Mouse (Mus musculus) stomach, postnatal 0 days (tissue): ENCODE data around the gene Dnah8. TPM values are rescaled to one million over a fixed set of nuclear protein-coding genes. Genes with fewer than 3 reads are reported as not detected.

Experiments
- ATAC-seq: fragments of 200-750 bp; cut with Nextera tagmentation; 2 replicates; pipeline ENCODE4 v1.8.0; 2017; ENCODE audit not compliant: low FRiP score, low TSS enrichment
- DNase-seq: peaks from one replicate; pipeline ENCODE4 v3.0.0-alpha.2; 2016; ENCODE audit warnings: low spot score
- H3K27ac ChIP-seq: fragments of 300-500 bp; sonication (generic); replicated peaks from 2 replicates; pipeline ENCODE4 v1.5.1; 2014; ENCODE audit warnings: mild to moderate bottlenecking, control low read depth
- H3K27me3 ChIP-seq: fragments of 300-500 bp; sonication (generic); 2 replicates; pipeline ENCODE4 v1.6.1; 2014; ENCODE audit warnings: low read length; ENCODE audit not compliant: control insufficient read depth, insufficient read depth
- H3K36me3 ChIP-seq: fragments of 300-500 bp; sonication (generic); 2 replicates; pipeline ENCODE4 v1.6.1; 2014; ENCODE audit warnings: low read length, mixed read lengths; ENCODE audit not compliant: control insufficient read depth, insufficient read depth
- H3K4me1 ChIP-seq: fragments of 300-500 bp; sonication (generic); replicated peaks from 2 replicates; pipeline ENCODE4 v1.6.1; 2014; ENCODE audit warnings: antibody characterized with exemption; ENCODE audit not compliant: control insufficient read depth, insufficient read depth
- H3K4me2 ChIP-seq: fragments of 300-500 bp; sonication (generic); replicated peaks from 2 replicates; pipeline ENCODE4 v1.6.1; 2014; ENCODE audit warnings: low read depth, mild to moderate bottlenecking, control low read depth, moderate library complexity
- H3K4me3 ChIP-seq: fragments of 300-500 bp; sonication (generic); 2 replicates; pipeline ENCODE4 v1.5.1; 2014; ENCODE audit warnings: low read depth, low read length, control low read depth
- H3K9ac ChIP-seq: fragments of 300-500 bp; sonication (generic); 2 replicates; pipeline ENCODE4 v1.6.1; 2014; ENCODE audit warnings: mild to moderate bottlenecking, low read length, control low read depth, mixed read lengths
- H3K9me3 ChIP-seq: fragments of 300-500 bp; sonication (generic); 2 replicates; pipeline ENCODE4 v1.6.1; 2016; ENCODE audit warnings: low read length; ENCODE audit not compliant: control insufficient read depth
- CTCF ChIP-seq: IDR thresholded peaks from 2 replicates; pipeline ENCODE4 v1.5.1; 2016; ENCODE audit warnings: antibody characterized with exemption, low read depth, mild to moderate bottlenecking, moderate library complexity
- EP300 ChIP-seq: optimal IDR thresholded peaks from 2 replicates; pipeline ENCODE3; 2016; ENCODE audit warnings: antibody characterized with exemption
- whole genome bisulfite sequencing: fragments of 180-500 bp; shearing (Covaris S2); extraction: QIAGEN DNeasy Blood & Tissue Kit; methylation state at CpG from one replicate; pipeline ENCODE4 v1.1.7; 2014; 5-methylcytosine and 5-hydroxymethylcytosine counted together
- polyA plus RNA-seq: library from polyadenylated mRNA; unstranded; fragments of >200 nt; fragmentation: Nextera tagmentation; extraction: Ambion mirVana; gene quantifications from 2 replicates; pipeline ENCODE4 v1.2.1, GENCODE M21; 2015

Dnah8 gene
- polyA plus RNA-seq, 1 experiment from 2014 or later, result 0.92 TPM

DNA sequence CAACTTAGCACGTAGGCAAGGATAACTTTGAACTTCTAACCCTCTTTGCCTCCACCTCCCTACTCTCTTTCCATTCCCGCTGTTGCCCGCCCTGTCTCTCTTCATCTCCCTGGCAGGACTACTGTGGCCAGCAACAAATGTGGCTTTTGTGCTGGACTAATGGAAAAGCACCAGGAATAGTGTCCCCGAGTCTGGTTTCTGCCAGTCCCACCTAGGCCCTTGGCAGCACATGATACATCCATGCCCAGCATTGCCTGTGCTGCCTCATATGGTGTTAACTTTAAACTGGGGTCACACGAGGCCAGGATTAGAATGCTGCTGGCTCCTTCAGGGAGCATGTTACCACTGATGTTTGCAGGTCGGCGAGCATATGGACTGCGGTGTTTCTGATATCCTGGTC, 164.2 kb downstream of the Dnah8 start:
- Histone ChIP-seq H3K27ac (no peak overlapping the region), H3K36me3 (no peaks in the 10 kb centered on the region), H3K4me3 (no peak overlapping the region), H3K4me2 (no peak overlapping the region), H3K9ac (no peak overlapping the region), H3K27me3 (no peaks in the 10 kb centered on the region), H3K4me1 (no peaks in the 10 kb centered on the region), H3K9me3 (no peaks in the 10 kb centered on the region)
- DNase-seq (no peak), ATAC-seq (no peak)
- no peak for TF ChIP-seq EP300
- 90% methylated on average over 8 of the region's 8 CpGs for WGBS

DNA sequence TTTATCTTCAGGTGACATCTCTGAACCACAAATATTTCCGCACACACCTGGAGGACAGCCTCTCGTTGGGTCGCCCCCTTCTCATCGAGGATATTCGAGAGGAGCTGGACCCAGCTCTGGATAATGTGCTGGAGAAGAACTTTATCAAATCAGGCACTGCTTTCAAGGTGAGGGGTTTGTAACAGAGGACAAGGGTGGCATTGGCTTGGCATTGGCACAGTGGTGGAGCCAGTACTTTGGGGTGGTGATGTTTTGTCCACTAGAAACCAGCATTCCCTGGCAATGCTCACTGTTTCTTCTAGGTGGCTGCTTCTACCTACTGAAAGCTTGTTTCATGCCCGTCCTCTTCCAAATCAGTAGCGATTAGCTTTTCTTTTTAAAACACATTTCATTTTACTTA, 166.7 kb downstream of the Dnah8 start:
- H3K9ac ChIP-seq, result no peak overlapping the region
- no peaks in the 10 kb centered on the region for H3K9me3 ChIP-seq
- 86% methylated on average over 7 of the region's 7 CpGs for WGBS
- ATAC-seq (no peak), DNase-seq (no peak)
- H3K4me2 ChIP-seq, result no peak overlapping the region
- no peaks in the 10 kb centered on the region for H3K4me1 ChIP-seq
- no peaks in the 10 kb centered on the region for H3K27me3 ChIP-seq
- H3K4me3 ChIP-seq, result no peak overlapping the region
- H3K27ac ChIP-seq, result no peak overlapping the region
- TF ChIP-seq CTCF (no peak), EP300 (no peak)
- H3K36me3 ChIP-seq, result no peaks in the 10 kb centered on the region

DNA sequence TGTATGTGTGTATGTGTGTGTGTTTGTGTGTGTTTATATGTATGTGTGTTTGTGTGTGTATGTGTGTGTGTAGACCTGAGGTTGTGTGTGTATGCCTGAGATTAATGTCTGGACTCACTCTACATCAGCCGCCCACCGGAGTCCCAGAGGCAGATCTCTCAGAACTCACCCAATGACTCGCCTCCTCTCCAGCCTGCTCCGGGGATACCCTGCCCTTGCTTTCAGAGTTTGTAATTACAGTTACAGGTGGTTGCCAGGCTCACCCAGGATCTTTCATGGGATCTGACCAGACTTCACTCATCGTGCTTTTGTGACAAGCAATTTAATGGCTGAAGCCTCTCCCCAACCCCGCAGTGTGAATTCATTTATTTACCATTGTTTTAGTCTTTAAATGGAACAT, 168.2 kb downstream of the Dnah8 start:
- Histone ChIP-seq H3K4me2 (no peak overlapping the region), H3K4me1 (no peaks in the 10 kb centered on the region), H3K9me3 (no peaks in the 10 kb centered on the region), H3K36me3 (no peaks in the 10 kb centered on the region), H3K27ac (no peak overlapping the region), H3K9ac (no peak overlapping the region), H3K4me3 (no peak overlapping the region), H3K27me3 (no peaks in the 10 kb centered on the region)
- WGBS, result 78% methylated on average over 6 of the region's 6 CpGs
- TF ChIP-seq EP300, result no peak
- TF ChIP-seq CTCF, result no peak
- ATAC-seq (no peak), DNase-seq (no peak)

DNA sequence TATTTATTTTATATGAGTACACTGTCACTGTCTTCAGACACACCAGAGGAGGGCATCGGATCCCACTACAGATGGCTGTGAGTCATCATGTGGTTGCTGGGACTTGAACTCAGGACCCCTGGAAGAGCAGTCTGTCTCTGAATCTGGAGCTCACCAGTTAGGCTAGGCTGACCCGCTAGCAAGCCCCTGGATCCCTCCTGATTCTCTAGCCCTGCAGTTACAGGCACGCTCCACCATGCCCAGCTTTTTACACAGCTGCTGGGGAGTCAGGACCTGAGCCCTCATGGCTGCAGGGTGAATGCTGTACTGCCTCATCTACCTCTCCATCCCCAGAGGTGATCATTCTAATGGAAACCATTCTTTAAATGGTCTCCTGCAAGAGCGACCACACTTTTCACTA, 172.5 kb downstream of the Dnah8 start:
- Histone ChIP-seq H3K4me2 (no peak overlapping the region), H3K36me3 (no peaks in the 10 kb centered on the region), H3K4me3 (no peak overlapping the region), H3K4me1 (no peaks in the 10 kb centered on the region), H3K9ac (no peak overlapping the region), H3K9me3 (no peaks in the 10 kb centered on the region), H3K27me3 (no peaks in the 10 kb centered on the region), H3K27ac (no peak overlapping the region)
- DNase-seq (no peak), ATAC-seq (no peak)
- 84% methylated on average over 4 of the region's 4 CpGs for WGBS
- TF ChIP-seq CTCF (no peak), EP300 (no peak)

DNA sequence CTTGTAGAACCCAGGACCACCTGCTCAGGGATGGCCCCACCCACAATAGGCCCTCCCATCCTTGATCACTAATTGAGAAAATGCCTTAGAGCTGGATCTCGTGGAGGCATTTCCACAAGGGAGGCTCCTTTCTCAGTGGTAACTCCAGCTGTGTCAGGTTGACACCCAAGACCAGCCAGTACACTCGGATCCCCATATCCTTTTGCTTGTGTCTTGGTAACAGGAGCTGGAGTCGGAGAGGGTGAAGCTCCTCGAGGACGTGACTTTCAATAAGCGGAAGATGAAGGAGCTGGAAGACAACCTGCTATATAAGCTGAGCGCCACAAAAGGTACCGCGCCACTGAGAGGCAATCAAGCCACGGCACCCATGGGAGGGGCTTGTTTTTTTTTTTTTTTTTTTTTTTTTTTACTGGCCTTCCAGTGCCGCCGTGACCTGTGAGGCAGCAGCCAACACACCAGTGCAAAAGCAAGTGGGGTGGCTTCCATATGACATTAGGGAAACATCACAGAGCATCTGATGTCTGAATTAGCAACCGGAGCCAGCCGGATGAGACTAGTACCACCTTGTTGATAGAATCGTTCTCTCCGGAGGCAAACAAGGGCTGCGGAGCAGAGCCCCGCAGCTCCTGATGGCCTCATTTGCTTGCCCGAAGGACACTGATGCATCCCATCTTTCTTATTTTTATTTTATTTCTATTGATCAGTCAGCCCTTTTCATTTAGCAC, 176.3 kb downstream of the Dnah8 start:
- no peaks in the 10 kb centered on the region for H3K36me3 ChIP-seq
- H3K9ac ChIP-seq, result no peak overlapping the region
- 86% methylated on average over 19 of the region's 19 CpGs for WGBS
- no peak overlapping the region for H3K27ac ChIP-seq
- no peak overlapping the region for H3K4me2 ChIP-seq
- no peaks in the 10 kb centered on the region for H3K4me1 ChIP-seq
- DNase-seq (no peak), ATAC-seq (no peak)
- no peak overlapping the region for H3K4me3 ChIP-seq
- no peak for TF ChIP-seq EP300
- TF ChIP-seq CTCF, result no peak
- H3K9me3 ChIP-seq, result no peaks in the 10 kb centered on the region
- no peaks in the 10 kb centered on the region for H3K27me3 ChIP-seq

DNA sequence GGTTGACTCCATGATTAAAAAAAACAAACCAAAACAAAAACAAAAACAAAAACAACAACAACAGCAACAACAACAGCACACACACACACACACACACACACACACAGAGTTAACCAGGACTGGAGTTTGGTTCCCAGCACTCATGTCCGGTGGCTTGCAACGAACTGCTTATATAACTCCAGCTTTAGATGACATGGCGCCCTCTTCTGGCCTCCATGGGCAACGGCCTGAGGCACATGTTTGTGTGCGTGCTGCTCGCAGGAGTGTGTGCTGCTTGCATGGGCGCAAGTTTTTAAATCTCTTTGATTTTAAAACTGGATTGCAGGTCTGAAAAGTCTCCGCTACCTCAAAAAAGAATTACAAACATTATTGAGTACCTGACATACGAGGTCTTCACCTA, 179.5 kb downstream of the Dnah8 start:
- 93% methylated on average over 9 of the region's 9 CpGs for WGBS

More for the DNA sequence above, 179.5 kb downstream of the Dnah8 start:
- Histone ChIP-seq H3K9me3 (no peaks in the 10 kb centered on the region), H3K4me2 (no peak overlapping the region), H3K9ac (no peak overlapping the region), H3K27me3 (no peaks in the 10 kb centered on the region), H3K36me3 (no peaks in the 10 kb centered on the region), H3K4me1 (no peaks in the 10 kb centered on the region), H3K27ac (no peak overlapping the region), H3K4me3 (no peak overlapping the region)
- TF ChIP-seq CTCF, result peak; percentile 13; the same call in 1 of the 2 replicates
- TF ChIP-seq EP300, result no peak
- DNase-seq (no peak), ATAC-seq (no peak)
